Mouse (Mus musculus): ENCODE measurements around the gene Prelid1.

The Prelid1 gene

DNA sequence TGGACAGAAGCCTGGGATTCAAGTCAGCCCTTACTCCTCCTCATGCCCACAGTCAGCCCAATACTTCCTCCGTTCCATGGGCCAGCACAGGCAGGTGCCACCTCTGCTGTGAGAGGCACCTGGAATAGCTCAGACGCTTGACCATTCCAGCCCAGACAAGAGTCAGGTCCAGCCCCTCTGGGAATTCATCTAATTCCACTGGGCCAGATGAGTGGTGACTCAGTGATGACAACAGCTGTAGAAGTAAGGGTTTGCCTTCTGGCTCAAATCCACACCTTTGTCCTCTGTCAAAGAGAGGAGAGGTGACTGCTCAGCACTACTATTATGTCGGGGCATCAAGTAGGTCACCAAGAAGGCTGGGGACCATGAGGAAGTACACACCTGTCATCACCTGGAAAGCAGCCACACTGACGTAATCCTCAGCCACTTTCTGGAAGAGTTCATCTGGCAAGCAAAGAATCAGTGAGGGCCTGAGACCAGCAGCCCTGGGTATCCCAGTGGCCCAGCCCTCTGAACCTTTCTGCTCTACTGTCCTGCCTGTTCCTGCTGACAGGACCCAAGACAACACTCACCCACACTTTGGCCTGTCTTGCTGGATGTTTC is at the start of gene Prelid1:
Gene Prelid1 (plus strand): TSS at position 570 of the 603 bp plus-strand sequence.
- DNase-seq = peak; percentile 44 to 63

DNA sequence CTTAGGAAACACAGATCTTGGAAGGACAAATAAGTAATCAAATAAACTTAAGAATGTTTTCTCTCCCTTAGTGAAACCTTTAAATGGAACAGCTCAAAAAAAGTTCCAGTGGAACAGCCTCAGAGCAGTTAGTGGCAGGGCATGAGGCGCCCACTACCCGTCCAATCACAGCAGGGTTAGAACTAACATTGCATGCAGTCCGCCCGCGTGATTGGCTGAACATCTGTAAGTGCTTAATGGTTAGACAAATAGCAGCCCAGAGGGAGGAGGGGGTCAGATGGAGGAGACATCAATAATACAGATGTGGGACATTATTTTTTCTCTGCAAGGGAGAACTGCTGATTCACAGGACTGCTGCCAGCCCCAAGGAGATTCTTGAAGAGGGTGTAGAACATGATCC is 43.1 kb upstream of the Prelid1 start:
- no peak for DNase-seq

DNA sequence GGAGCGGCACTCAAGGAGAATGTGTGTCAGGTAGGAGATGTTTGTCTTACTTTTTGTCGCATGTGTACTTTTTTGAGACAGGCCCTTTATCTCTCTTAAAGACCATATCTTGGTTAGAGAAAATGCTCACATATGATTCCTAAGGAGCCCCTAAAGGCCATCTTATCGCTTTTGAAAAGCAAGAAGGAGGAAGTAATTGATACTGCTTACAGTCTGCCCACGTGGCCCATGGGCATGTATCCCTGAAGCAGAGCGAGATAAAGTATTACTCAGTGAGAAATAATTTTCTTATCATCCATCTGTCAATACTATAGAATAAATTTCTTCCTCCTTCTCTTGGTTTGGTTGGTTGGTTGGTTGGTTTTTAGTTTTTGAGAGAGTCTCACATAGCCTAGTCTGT is 42.7 kb upstream of the Prelid1 start:
- no peak for DNase-seq

DNA sequence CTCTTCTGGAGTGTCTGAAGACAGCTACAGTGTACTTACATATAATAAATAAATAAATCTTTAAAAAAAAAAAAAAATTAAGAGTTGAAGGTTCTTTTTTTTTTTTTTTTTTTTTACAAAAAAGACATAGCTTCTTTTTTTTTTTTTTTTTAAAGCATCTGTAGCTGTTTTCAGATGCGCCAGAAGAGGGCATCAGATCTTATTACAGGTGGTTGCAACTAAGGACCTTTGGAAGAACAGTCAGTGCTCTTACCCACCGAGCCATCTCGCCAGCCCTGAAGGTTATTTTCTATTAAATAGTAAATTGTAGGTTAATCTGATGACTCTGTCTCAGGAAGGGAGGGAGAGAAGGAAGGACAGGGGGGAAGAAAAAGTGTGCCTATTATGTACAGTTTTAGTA is 31.4 kb upstream of the Prelid1 start:
- DNase-seq = no peak

DNA sequence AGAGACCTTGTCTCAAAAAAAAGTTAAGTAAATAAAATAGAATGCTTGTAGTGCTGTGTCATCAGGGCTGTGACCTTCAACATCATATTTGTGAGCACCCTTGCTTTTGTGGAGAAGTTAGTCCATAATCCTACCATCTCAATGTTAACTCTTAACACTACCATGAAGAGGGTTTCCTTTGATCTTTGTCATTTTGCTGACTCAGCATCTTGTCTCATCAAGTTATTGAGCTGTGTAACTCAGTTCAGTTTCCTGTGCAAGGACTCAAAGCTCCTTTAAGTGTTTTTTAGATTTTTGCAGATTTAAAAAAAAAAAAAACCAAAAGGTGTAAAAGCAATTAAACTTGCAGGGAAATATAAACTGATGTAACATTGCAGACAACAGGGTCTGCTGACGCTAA is 23.5 kb upstream of the Prelid1 start:
- no peak for DNase-seq

DNA sequence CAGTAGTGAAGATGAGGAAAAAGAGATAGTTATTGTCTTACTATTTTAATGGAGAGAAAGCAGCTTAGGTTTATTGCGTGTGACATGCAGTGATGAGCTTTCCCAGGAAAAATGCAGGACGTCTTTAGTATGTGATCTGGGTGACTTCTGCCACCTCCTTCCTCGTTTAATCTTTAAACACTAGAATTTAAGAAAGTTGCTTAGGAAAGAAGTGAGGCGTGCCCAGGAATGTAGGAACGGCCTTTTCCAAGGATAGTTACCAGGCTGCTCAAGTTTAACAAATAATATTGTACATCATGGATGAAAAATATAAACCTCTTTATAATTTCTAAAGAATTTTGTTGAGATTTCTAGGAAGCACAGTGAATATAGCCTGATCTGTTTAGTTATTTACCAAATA is 19.4 kb upstream of the Prelid1 start:
- no peak for DNase-seq

DNA sequence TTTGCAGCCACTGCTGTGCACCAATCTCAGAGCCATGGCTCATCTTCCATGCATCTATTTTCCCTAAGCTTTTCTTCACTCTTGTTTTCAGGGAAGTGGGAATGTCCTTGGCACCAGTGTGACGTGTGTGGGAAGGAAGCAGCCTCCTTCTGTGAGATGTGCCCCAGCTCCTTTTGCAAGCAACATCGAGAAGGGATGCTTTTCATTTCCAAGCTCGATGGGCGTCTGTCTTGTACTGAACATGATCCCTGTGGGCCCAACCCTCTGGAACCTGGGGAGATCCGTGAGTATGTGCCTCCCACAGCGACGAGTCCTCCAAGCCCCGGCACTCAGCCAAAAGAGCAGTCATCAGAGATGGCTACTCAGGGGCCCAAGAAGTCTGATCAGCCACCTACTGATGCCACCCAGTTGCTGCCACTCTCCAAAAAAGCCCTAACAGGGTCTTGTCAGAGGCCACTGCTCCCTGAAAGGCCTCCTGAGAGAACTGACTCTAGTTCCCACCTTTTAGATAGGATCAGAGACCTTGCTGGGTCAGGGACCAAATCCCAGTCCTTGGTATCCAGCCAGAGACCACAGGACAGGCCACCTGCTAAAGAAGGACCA is 8.2 kb upstream of the Prelid1 start:
- DNase-seq = no peak

DNA sequence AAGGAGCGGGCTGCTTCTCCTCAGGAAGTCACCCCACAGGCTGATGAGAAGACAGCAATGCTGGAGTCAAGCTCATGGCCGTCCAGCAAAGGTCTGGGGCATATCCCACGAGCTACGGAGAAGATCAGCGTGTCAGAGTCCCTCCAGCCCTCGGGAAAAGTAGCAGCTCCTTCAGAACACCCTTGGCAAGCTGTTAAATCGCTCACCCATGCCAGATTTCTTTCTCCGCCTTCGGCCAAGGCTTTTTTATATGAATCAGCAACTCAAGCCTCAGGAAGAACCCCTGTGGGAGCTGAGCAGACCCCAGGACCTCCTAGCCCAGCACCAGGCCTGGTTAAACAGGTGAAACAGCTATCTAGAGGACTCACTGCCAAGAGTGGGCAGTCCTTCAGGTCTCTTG is 7.2 kb upstream of the Prelid1 start:
- DNase-seq = no peak

DNA sequence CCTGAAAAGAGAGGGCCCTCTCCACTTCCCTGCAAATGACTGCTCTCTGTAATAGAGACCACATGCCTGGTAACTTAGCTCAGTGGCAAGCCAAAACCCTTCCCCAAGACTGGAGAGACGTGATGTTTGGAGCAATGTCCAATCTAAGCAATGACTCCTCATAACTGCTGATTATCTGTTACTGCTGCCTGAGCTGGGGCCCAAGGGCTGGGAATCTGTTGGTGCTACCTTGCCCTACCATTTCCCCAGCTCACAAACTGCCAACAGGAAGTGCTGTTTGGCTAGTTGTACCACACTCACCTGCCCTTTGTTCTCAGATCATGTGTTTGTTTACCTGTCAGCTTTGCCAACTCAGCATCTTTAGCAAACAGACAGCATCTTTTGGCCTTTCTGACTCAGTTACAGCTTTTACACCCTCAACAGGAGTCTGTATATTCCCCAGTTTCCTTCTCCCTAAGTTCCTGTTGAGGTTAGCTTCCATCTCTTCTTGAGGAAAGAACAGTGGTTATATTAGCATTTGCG is 5.3 kb upstream of the Prelid1 start:
- no peak for DNase-seq

DNA sequence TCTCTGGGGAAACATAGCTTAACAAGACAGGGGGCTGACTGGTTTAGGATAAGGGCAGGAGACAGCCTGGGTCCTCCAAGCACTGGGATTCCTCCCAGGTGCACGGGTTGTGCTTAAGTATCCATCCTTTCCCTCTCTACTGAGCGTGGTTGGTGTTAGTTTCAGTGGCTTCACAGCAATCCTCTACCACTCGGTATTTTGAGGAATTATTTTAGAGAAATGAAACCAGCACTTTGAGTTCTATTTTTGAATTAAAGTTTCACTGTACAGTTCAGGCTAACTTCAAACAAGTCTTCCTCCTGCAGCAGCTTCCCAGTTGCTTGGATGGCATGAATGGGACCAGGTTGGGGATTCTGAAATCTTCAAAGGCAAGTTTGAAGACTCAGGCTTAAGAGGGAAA is 1.9 kb upstream of the Prelid1 start:
- no peak for DNase-seq

DNA sequence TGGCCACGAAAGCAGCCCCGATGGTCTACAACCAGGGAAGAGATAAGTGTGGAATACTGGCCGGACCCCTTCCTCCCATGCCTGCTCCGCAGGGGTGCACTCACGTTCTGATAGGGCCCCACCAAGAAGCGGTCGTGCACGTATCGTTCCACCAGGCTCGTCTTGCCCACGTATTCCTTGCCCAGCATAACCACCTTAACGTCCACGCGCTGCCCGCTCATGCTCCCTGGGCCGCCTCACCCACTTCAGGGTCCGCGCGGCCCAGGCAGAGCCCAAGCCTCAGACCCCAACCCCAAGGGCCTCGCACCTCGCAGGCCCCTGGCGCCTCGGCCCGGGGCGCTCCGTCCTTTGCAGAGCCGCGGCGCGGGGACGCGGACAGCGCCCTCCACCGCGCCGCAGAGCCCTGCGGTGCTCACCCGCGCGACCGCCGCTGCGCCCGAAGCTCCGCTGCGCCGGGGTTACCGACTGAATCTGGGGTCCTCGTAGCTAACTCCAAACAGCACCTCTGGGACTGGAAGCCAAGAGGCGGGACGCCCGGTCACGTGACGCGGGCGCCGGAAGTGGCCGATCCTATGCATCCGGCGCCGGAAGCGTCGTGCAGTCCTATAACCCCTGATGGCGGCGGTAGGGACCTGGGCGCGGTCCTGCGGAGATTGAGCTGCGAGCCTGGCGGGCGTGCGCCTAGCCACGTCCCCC is 1.3 kb downstream of the Prelid1 start, which contains the start of gene Rab24:
Gene Rab24 (minus strand): TSS at position 513 of the 696 bp plus-strand sequence.
- peak; percentile 92 to 96 for DNase-seq

DNA sequence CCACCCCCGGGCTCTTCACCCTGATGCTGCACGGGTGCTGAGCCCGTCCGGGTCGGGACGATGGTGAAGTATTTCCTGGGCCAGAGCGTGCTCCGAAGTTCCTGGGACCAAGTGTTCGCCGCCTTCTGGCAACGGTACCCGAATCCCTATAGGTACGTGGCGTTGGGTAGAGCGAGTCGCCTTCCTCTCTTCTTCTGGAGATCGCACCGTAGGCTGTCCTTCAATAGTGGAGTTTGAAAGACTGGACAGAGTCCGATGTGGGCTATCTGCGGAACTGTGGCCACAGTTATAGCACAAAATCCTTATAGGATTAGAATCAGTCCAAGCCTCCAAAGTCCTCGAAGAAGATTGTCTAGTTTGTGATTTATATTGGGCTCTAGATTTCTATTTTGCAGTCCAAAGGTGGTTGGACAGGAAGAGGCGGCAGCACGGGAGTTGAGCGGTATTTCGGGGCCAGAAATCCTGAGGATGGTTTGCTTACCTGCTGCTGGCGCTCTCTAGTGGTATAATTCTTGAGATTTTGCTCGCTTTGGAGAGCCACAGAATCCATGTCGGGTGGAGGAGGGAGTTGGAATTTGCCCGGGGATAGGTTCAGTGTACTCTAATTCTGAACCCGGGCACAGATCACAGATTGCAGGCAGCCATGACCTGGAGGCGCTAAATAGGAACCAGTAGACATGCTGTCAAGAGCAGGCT is 2.0 kb downstream of the Prelid1 start:
- peak; percentile 51 to 67 for DNase-seq

DNA sequence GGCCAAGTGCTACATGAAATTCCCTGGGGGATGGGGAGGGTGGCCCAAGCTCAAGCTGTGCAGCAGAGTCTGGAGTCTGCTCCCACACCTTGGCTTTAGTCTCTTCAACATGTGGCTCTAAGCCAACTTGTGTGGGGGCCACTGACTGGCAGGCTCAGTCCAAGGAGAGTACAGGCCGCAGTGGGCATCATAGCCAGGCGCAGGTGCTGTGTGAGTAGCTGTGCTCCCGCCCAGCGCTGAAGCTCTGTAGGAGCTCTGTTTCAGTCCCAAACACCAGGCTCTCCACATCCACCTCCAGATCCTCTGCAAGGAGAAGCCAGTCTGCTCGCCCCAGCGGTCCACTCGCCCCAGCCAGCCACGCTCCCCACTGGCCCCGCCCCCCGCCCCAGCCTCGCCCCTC is 5.3 kb downstream of the Prelid1 start:
- DNase-seq = peak in 1 of 2 experiments; percentile 16

DNA sequence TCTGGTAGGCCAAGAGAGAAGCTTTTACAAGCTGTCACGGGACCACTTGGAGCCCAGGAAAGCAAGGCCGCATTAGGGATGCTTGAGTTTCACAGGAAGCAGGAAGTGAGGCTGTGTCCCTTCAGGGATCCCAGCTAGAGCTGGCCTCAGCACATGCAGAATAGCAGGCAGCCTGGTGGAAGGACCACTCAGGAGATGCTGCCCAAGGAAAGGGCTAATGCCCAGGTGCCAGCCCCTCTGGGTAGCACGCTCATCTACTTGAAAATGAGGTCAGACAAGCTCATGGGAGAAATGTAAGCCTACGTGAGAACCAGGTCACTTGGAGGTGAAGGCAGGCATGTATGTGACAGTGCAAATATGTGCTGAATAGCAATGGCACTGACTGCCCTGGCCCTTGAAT is 6.9 kb downstream of the Prelid1 start:
- no peak for DNase-seq

DNA sequence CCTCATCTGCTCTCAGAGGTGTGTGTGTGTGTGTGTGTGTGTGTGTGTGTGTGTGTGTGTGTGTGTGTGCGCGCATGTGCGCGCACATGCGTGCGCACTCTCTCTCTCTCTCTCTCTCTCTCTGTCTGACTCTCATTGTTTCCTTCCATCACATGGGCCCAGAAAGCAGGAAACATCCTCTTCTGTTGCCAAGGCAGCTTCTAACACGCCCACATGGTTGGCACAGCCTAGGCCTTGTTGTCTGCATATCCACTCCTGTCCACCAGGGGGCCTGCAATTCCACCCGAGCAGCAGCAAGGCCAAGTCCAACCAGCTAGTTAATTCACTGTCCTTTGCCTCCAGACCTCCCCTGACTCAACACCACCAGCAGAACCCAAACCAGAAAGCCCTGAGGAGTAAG is 7.3 kb downstream of the Prelid1 start:
- peak; percentile 90 for DNase-seq

DNA sequence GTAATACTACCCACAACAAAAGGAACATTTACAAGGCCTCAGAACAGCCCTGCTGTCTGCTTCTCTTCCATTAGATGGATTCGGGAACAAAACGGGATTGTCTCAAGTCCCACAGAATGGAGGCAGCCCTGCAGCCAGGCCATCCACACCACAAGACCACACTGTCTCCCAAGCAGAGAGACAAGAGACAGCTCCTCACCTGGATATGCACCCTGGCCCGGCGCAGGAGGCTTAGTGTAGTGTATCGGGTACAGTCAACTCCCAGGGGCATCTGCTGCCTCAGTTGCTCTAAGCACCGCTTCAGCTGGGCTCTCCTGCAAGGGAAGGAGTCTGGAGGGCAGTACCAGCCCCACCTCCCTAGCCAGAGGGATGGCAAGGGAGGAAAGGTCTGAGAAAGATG is 7.9 kb downstream of the Prelid1 start:
- no peak for DNase-seq

DNA sequence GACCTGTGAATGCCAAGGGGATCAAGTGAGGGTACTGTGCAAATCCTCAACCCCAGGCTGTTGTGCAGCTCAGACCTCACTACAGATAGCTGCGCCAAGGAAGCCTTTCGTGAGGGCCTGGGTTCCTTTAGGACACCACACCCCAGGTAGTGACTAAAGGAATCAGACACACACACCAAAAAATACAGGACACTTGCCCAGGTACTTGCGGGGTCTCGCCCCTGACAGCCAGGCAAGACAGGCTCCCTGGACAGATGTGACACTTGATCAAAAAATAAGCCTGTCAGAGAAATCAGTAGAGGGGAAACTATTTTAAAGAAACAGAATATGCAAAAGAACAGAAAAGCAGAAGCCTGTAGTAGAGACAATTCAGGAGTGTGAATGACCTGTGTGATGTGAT is 8.3 kb downstream of the Prelid1 start:
- no peak for DNase-seq

DNA sequence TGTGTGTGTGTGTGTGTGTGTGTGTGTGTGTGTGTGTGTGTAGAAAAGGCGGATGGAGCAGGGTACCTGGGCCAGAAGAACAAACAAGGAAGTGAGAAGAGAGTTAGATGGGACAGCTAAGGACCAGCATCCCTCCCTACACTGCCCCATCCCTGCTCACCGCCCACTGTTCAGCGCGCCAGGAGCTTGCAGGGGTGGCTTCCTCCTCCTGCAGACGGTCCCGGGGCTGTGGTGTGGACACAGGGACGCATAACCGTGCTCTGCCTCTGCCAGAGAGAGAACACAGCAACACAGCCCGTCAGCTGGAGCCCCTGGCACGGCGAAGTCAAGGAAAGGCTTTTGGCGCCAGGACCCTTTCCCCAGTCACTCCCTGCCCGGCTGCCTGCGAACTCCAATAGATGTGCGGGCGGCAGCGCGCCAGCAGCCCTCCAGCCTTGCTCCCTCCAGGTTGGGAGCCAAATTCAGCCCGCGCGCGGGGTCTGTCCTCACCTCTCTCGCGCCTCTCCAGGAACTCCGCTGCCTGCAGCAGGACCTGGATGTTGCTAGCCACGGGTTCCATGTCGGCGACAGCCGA is 8.9 kb downstream of the Prelid1 start:
- DNase-seq = no peak

DNA sequence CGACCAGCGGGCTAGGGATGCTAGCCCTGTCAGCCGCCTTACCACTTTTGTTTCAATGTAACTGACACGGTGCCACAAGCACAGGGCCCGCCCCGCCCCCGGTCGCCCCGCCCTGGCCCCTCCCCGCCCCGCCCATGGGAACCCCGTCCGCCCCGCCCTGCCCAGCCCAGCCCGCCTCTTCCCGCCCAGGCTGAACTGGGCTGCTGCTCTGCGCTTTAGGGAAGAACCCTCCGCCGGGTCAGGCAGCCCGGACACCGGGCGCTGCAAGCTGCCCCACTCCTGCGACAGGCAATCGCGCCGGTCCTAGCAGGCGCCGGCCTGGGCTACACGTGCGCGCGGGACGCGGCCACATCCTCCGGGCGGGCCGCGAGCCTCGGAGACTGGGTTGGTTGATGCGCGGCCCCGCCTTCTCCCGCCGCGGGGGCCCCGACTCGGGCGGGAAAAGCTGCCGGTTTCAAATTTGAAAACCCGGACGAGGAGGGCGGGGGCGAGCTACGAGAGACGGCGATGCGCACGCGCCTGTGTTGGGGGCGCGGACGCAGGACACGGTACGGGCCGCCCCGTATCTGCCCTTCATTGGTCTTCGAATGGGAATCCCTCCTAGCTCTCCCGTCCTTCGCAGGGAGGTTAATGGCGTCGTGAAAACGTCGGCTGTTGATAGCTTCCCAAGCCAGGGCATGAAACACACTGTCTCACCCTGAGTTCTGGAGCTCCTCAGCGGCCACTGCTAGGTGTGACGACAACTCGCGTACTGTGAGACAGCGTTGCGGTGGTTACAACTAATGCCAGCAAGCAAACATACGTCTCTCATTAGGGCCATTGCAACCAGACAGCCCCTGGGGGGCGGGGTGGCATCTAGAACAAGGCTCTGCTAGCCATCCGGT is 9.6 kb downstream of the Prelid1 start, which contains the start of gene Mxd3:
Gene Mxd3 (minus strand): TSS at position 141 of the 884 bp plus-strand sequence.
- peak; percentile 81 to 83 for DNase-seq

DNA sequence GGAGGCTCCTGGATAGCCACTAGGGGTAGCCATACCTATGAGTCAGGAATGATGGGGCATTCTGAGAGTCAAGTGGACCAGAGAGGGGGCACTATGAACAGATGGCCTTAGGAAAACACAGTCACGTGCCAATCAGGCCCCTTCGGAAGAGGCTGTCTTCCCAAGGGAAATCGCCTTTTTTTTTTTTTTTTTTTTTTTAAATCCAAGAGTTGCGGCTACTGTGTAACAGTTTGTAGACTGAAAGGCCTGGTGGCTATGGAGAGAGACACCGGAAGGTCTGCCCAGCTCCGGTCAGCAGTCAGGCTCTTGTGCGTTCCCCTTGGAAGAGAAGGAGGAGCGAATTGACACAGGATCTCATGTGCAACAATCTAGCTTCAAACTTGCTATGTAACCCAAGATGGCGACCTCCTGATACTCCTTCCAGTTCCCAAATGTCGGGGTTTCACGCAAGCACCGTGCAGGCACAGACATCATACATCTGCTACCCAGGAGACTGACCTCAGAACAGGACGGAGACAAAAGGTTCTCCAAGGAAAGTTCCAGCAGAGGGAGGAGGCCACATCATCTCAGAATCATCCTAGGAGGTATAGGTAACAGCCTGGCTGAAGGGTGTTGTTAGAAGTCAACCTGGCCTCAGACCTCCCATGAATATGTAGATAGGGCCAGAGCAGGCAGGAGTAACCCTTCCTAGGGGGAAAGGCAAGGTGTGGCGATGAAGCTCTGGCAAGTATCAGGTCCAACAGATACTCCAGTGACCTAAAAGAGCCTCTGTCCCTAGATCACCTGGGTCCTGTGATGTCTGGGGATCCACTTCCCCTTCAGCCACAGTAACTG is 10.5 kb downstream of the Prelid1 start:
- no peak for DNase-seq

DNA sequence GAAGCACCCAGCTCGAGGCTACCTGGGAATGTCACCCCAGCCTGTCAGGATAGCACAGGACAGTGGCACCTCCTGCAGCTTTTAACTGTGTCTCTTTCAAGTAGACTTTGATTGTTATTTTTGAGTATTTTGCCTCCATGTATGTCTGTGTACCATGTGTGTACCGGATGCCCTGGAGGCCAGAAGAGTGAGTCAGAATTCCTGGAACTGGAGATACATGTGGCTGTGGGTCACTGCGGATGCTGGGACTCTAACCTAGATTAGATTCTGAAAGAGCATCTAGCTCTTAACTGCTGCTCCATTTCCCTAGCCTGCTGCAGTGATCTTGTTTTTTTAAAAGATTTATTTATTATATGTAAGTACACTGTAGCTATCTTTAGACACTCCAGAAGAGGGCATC is 12.0 kb downstream of the Prelid1 start:
- no peak for DNase-seq
